Mouse (Mus musculus): Measurements from ENCODE around the gene Snapc1. TPM values are rescaled to one million over a fixed set of nuclear protein-coding genes. Genes with fewer than 3 reads are reported as not detected.
A peak's percentile ranks its signal among the peaks of the same experiment; 100 is the strongest.

The Snapc1 gene
- polyA plus RNA-seq, 1 experiment from 2014 or later: 5.4 TPM

DNA sequence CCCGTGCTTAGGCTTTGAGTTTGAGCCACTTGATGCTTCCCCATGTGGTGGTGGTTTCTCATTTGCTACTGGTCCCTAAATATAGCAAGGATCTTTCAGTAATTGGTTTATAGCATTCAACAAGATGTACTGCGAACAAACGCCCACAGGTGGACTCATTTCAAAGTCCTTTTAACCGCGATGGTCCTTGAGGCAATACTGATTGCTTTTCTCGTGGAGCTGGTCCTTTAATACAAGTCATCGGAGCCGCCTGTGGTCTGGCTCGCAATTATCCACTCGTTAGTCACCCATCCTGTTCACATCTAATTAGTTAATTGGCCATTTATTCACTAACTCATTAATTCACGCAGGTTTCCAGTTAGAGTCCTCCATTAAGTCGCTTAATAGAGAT, 32.6 kb downstream of the Snapc1 start:
- WGBS (ENCODE audit: insufficient replicate concordance): 43% methylated on average over 12 of the region's 12 CpGs
- ATAC-seq (ENCODE audit: low read depth) (no peak), DNase-seq (no peak)
- peaks cover 3% of the 10 kb centered on the region; the same call in 1 of the 2 replicates for H3K4me1 ChIP-seq (replicated peaks)
- H3K27ac ChIP-seq: no peak overlapping the region
- H3K4me2 ChIP-seq: no peak overlapping the region
- H3K36me3 ChIP-seq: no peaks in the 10 kb centered on the region
- H3K9me3 ChIP-seq (replicated peaks): no peaks in the 10 kb centered on the region
- peaks cover 42% of the 10 kb centered on the region for H3K27me3 ChIP-seq
- no peak overlapping the region for H3K4me3 ChIP-seq (replicated peaks)
- H3K9ac ChIP-seq: no peak overlapping the region

- H3K9me3 ChIP-seq (replicated peaks): no peaks in the 10 kb centered on the region
- H3K4me1 ChIP-seq (replicated peaks): peaks cover 3% of the 10 kb centered on the region; the same call in 1 of the 2 replicates
- WGBS (ENCODE audit: insufficient replicate concordance): 3% methylated on average over 57 of the region's 67 CpGs
- H3K4me2 ChIP-seq: peak within 1 kb of the TSS; percentile 59
- ATAC-seq (ENCODE audit: low read depth) (no peak), DNase-seq (no peak)
- H3K27ac ChIP-seq: no peak within 1 kb of the TSS
- H3K4me3 ChIP-seq (replicated peaks): peak within 1 kb of the TSS; percentile 49
- no peaks in the 10 kb centered on the region for H3K36me3 ChIP-seq
- 0 out of 2 replicates have a peak within 1 kb of the TSS, but pooled peaks have one; percentile 33 for H3K9ac ChIP-seq
- H3K27me3 ChIP-seq: peaks cover 42% of the 10 kb centered on the region
These were observed 33.2 kb downstream of the Snapc1 start, which contains the start of gene Syt16 for GRCm38 (mm10) chr12:73997297-73998127. Syt16 (plus strand) TSS chr12:73997661.

DNA sequence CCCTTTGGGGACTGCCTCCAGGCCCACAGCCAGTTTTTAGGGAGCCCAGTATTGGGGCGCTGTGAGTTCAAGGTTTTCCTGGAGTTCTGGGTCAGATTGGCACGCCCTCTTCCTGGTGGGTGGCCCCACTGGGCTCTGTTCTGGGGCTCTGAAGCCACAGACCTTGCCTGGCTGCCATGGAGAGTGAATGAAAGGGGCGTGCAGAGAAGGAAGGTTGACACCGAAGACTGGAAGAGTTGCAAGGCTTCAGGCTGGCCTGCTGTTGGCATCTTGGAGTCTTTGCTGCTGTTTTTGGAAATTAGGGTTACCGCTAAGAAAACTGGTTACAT, 33.8 kb downstream of the Snapc1 start:
- peak overlapping the region; percentile 49 for H3K4me3 ChIP-seq (replicated peaks)
- no peaks in the 10 kb centered on the region for H3K36me3 ChIP-seq
- H3K27me3 ChIP-seq: peaks cover 42% of the 10 kb centered on the region
- DNase-seq (no peak), ATAC-seq (ENCODE audit: low read depth) (no peak)
- H3K27ac ChIP-seq: no peak overlapping the region
- H3K9ac ChIP-seq: no peak overlapping the region
- WGBS (ENCODE audit: insufficient replicate concordance): 34% methylated on average over 5 of the region's 5 CpGs
- no peaks in the 10 kb centered on the region for H3K9me3 ChIP-seq (replicated peaks)
- H3K4me2 ChIP-seq: peak overlapping the region; percentile 59
- H3K4me1 ChIP-seq (replicated peaks): peaks cover 3% of the 10 kb centered on the region; the same call in 1 of the 2 replicates

- WGBS (ENCODE audit: insufficient replicate concordance): 70% methylated on average over 9 of the region's 9 CpGs
- H3K36me3 ChIP-seq: no peaks in the 10 kb centered on the region
- H3K27ac ChIP-seq: no peak overlapping the region
- ATAC-seq (ENCODE audit: low read depth) (no peak), DNase-seq (no peak)
- H3K27me3 ChIP-seq: peaks cover 25% of the 10 kb centered on the region
- H3K4me2 ChIP-seq: no peak overlapping the region
- no peak overlapping the region for H3K4me3 ChIP-seq (replicated peaks)
- H3K4me1 ChIP-seq (replicated peaks): peaks cover 2% of the 10 kb centered on the region; the same call in 1 of the 2 replicates
- no peaks in the 10 kb centered on the region for H3K9me3 ChIP-seq (replicated peaks)
- H3K9ac ChIP-seq: no peak overlapping the region
These were observed 38.2 kb downstream of the Snapc1 start for GRCm38 (mm10) chr12:74002449-74002848.

DNA sequence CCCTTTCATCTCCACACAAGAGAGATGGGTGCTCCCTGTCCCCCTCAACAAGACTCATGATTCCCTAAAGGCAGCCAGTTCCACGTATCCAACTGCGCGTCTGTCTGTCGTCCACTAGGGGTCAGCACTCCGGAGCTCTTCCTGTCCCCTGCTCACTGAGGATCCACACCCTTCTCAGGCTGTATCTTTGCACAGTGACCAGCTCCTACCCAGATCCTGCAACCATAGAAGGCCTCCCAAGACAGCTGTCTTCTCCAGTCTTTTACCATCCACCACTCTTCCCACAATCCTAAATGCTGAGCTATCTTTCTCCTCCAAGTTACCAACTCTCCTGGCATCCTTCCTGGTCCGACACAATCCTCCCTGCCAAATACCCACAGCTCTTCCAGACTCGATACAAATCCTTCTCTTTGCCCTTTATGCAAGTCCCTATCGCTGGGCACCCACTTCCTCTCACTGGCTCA, 45.2 kb downstream of the Snapc1 start:
- 16% methylated on average over 8 of the region's 8 CpGs for WGBS (ENCODE audit: insufficient replicate concordance)
- Histone ChIP-seq H3K27ac (no peak overlapping the region), H3K36me3 (no peaks in the 10 kb centered on the region), H3K27me3 (no peaks in the 10 kb centered on the region), H3K9ac (no peak overlapping the region), H3K9me3 (replicated peaks) (no peaks in the 10 kb centered on the region), H3K4me3 (replicated peaks) (no peak overlapping the region), H3K4me2 (no peak overlapping the region), H3K4me1 (replicated peaks) (no peaks in the 10 kb centered on the region)
- no peak for DNase-seq
- no peak for ATAC-seq (ENCODE audit: low read depth)

DNA sequence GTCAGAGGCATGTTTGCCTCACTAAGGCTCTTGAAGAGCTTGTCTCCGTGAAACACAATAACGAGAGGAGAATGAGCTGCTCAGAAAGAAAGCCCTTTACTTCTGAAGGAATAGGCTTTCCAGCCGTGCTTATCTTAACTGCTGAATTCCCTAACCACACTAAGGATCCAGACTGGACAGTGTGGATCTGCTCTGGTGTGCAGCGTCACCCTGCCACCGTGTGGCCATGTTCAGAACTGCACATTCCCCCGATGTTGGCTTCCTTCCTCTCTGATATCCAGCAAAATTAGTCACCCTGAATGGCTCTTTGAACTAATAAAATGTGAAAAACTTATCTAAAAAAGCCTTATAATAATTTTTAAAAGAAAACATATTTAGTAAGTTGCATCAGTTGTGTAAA, 49.5 kb downstream of the Snapc1 start:
- H3K4me1 ChIP-seq (replicated peaks): no peaks in the 10 kb centered on the region
- H3K27me3 ChIP-seq: no peaks in the 10 kb centered on the region
- no peaks in the 10 kb centered on the region for H3K36me3 ChIP-seq
- H3K4me3 ChIP-seq (replicated peaks): no peak overlapping the region
- no peak overlapping the region for H3K27ac ChIP-seq
- ATAC-seq (ENCODE audit: low read depth): peak; percentile 23; the same call in 1 of the 2 replicates
- peak; percentile 22 for DNase-seq
- H3K9ac ChIP-seq: no peak overlapping the region
- WGBS (ENCODE audit: insufficient replicate concordance): 2% methylated on average over 6 of the region's 6 CpGs
- H3K9me3 ChIP-seq (replicated peaks): no peaks in the 10 kb centered on the region
- H3K4me2 ChIP-seq: no peak overlapping the region

GRCm38 (mm10) chr12:74014739-74015270, 50.5 kb downstream of the Snapc1 start:
- no peak overlapping the region for H3K4me2 ChIP-seq
- 39% methylated on average over 7 of the region's 7 CpGs for WGBS (ENCODE audit: insufficient replicate concordance)
- no peak overlapping the region for H3K9ac ChIP-seq
- no peaks in the 10 kb centered on the region for H3K4me1 ChIP-seq (replicated peaks)
- ATAC-seq (ENCODE audit: low read depth) (no peak), DNase-seq (no peak)
- no peaks in the 10 kb centered on the region for H3K36me3 ChIP-seq
- H3K4me3 ChIP-seq (replicated peaks): no peak overlapping the region
- H3K9me3 ChIP-seq (replicated peaks): no peaks in the 10 kb centered on the region
- H3K27me3 ChIP-seq: no peaks in the 10 kb centered on the region
- no peak overlapping the region for H3K27ac ChIP-seq

- Histone ChIP-seq H3K36me3 (no peaks in the 10 kb centered on the region), H3K27ac (no peak overlapping the region), H3K9ac (no peak overlapping the region), H3K27me3 (no peaks in the 10 kb centered on the region), H3K4me3 (replicated peaks) (no peak overlapping the region), H3K9me3 (replicated peaks) (no peaks in the 10 kb centered on the region), H3K4me2 (no peak overlapping the region), H3K4me1 (replicated peaks) (no peaks in the 10 kb centered on the region)
- 60% methylated on average over 5 of the region's 5 CpGs for WGBS (ENCODE audit: insufficient replicate concordance)
- no peak for ATAC-seq (ENCODE audit: low read depth)
- no peak for DNase-seq
These were observed 51.2 kb downstream of the Snapc1 start for GRCm38 (mm10) chr12:74015491-74015890.

GRCm38 (mm10) chr12:74023260-74023659, 59.0 kb downstream of the Snapc1 start:
- Histone ChIP-seq H3K9ac (no peak overlapping the region), H3K9me3 (replicated peaks) (no peaks in the 10 kb centered on the region), H3K27me3 (no peaks in the 10 kb centered on the region), H3K4me1 (replicated peaks) (no peaks in the 10 kb centered on the region), H3K27ac (no peak overlapping the region), H3K4me3 (replicated peaks) (no peak overlapping the region), H3K36me3 (no peaks in the 10 kb centered on the region), H3K4me2 (no peak overlapping the region)
- no peak for DNase-seq
- ATAC-seq (ENCODE audit: low read depth): no peak
- WGBS (ENCODE audit: insufficient replicate concordance): 68% methylated on average over 5 of the region's 5 CpGs

DNA sequence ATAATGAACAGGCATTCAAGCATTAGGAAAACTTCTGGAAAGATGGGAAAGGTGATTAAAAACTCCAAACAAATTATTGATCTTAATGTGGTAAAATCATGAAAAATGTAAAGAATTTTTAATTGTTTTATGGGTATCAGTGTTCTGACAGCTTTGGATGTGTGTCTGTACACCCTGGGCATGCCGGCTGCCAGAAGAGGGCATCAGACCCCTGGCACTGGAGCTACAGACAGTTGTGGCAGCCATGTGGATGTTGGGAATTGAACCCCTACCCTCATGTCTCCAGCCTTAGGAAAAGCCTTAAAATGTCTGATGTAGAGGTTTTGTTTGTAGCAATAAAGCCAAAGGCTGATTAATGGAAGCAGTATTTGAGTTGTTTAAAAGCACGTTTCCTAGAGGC, 60.6 kb downstream of the Snapc1 start:
- Histone ChIP-seq H3K4me3 (replicated peaks) (no peak overlapping the region), H3K4me1 (replicated peaks) (no peaks in the 10 kb centered on the region), H3K4me2 (no peak overlapping the region), H3K27me3 (no peaks in the 10 kb centered on the region), H3K27ac (no peak overlapping the region), H3K9me3 (replicated peaks) (no peaks in the 10 kb centered on the region), H3K9ac (no peak overlapping the region), H3K36me3 (no peaks in the 10 kb centered on the region)
- WGBS (ENCODE audit: insufficient replicate concordance): 78% methylated on average over 2 of the region's 2 CpGs
- DNase-seq (no peak), ATAC-seq (ENCODE audit: low read depth) (no peak)
